Mouse (Mus musculus) retina, postnatal 7 days (tissue): ENCODE data around the gene Inpp4b.
A peak's percentile ranks its signal among the peaks of the same experiment; 100 is the strongest.

Experiments
- DNase-seq: peaks from one replicate; pipeline ENCODE4 v3.0.0-alpha.2; 2012; ENCODE audit warnings: low read depth, low spot score

Gene Inpp4b

DNA sequence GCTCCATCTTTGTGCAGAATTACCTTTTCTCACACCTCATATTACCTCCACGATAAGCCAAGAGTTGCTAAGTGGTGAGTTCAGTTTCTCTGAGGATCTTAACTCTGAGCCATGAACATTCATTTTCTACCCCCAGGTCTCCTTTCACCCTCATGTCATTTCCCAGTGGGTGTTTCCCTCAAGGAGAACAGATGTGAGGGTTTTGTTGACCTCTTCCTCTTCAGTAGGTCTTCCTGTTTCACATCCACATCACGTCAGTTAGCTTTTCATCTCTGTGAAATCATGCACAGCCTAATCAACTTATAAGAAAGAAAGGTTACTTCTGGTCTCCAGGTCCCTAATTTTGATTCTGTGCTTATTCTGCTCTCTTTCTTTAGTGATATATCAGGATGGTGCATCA lies 124.4 kb downstream of the Inpp4b start:
- no peak for DNase-seq

DNA sequence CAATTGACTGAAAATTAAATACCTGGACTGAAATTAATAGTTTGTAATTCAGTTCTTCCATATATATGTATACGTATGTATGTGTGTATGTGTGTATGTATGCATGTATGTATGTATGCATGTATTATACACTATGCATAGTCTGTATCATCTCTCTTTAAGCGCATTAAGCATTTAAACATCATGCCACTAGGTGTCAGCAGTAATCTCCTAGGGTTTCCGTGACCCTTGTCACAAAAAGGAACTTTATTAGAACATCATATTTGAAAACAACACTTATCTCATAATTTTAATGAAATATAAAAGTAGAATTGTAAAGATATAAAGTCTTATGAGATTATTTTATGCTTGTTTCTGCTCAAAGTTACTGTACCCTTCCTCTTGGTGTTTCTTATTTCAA lies 136.3 kb downstream of the Inpp4b start:
- DNase-seq = peak; percentile 35

DNA sequence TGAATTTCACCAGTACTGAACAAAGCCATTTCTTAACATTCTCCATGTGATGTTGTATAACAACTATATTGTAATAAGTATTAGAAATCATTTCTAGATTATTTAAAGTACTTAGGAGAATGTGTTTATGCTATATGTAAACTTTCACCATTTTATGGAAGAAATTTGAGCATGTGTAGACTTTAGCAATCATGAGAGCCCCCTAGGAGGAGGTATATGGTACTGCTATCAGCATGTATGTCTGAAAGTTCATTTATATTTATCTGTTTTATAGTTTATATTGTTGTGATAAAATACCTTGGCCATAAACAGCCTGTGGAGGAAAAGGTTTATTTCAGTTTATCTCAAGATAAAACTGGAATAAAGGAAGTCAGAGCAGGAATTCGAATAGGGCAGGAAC lies 141.5 kb downstream of the Inpp4b start:
- no peak for DNase-seq

DNA sequence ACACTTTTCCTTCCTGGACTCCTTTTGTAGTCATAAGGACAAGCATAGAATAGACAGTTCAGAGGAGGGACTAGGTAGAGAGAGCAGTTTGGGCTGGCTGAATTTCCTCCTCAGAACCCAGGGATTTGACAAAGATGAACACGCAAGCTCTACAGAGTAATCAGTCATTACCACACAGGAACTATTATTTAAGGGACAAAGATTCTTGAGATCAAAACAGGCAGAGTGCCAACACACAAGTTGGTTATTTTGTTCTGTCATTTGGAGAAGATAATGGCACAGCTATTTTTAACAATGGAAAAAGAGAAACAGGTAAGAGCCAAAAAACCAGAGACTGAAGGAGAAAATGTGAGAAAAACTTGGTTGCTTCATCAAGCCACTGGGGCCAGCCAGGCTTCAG lies 143.3 kb downstream of the Inpp4b start:
- DNase-seq = no peak

DNA sequence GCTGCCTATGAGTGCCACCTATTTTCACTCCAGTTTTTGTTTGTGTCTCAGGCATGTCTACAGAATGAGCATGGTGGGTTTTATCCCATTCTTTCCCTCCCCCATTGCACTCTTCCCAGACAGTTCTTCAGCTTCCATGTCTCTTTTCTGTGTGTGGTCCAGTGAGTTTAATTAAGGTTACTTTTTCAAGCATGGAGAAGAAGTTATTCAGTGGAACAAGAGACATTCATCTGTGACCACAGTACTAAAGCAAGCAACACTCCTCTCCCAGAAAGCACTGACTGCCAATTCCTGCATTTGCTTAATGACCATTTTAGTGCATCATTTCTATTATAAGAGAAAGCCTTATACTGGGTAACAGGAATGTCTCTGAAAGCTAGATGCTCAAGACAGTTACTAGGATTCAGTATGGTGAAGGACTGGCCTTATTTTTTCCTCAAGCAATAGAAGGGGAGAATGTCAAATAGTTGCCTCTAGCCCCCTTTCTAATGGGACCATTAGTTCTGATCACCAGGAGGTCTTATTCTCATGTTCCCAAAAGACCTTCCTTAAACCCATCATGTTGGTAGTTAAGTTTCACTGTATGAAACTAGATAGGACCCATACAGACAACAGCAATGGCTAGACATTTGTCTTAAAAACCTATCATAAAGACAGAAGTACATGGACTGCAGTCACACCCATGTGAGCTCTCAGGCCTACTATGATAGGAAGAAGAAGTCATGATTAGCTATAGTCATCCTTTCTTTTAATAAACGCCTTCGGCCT lies 147.7 kb downstream of the Inpp4b start:
- no peak for DNase-seq

DNA sequence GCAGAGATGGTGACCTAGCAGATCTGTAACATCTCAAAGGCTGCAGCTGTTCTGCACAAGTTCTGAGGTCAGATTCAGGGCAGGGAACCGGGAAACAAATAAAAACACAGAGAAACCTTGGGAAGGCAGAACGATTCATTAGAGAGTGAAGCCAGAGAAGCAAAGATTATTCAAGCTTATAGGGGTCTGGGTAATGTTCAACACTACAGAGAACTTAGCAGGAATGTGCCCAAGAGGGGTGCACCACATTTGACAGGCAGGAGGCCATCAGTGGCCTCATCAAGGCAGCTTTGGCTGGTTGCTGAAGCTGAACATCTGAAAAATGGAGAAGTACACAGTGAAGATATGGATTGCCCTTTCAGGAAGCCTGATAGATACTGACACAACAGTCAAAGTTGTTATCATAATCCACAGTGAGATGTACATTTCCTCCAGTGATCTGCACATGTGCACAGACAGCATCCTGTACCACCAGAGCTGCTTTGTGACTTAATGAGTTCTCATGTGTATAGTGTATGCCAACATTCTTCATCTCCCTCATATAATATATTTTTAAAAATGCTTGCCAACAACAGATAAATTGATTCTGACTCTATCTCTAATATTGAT lies 148.8 kb downstream of the Inpp4b start:
- DNase-seq = no peak

DNA sequence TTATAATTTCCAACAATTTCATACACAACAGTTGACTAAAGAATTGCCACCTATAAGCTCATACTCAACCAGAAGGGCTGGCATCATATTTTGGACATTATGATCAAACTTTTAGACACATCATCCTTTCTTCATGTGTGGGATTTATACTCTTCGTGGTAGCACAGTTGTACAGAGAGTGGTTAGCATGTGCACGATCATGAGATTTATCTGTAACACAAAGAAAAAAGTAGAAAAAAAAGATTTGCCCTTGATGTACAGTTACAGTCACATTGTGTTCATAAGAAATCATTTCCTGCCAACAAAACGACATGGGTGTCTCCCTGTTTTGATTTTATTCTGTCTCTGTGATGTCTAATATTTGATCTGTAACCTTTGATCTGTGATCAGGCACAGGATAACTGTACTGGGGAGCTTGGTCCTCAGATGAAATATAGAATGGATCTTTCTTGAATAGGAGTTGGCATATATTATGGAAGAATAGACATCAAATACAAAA lies 149.4 kb downstream of the Inpp4b start:
- DNase-seq = no peak

DNA sequence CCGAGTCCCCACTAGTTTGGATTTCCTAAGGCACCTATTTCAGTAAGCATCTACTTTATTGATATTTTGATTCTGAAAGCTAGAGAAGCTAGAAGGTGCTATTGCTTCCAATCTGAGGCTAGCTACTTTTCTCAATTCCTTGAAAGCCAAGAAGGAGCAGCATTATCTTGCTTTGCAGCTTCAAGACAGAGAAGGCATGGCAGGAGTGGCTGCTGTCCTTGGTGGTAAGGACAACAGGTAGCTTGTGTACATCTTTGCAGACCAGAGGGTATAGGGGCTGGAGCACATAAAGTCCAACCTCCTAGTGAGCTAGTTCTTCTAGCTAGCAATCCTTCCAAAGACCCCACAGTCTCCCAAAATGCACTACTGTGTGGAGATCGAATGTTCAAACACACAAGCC lies 152.5 kb downstream of the Inpp4b start:
- no peak for DNase-seq

DNA sequence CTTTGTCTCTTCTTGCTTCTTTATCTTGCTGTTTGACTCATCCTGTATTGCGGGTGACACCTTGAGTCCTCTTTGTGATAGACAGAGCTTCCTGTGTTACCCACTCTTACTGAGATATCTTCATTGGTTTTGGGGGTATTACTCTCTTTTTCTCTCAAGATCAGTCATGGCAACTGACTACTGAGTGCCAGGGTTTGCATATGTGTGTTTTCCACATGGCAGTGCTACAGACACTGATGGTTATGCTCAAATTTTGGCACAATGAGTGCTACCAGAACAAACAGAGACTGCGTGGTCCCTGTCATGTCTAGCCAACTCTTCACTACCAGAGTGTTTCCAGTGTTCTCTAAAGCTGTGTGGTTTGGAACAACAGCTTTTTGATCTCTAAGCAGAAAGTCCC lies 155.3 kb downstream of the Inpp4b start:
- no peak for DNase-seq

DNA sequence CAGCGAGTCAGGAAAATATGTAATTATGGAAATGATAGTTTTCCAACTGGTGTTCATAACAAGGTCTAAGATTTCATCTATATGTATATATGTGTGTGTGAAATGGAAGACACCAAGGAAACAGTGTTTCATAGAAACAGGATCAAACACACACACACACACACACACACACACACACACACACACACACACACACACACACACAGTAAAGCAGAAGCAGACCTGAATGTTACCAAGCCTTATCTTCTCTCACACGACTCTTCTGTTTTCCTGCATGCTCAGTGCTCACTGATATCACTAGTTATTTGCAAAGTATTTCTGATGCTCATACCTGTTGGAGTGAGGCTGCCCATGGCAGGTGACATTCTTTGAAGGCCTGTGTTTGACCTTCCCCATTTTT lies 159.9 kb downstream of the Inpp4b start:
- no peak for DNase-seq

DNA sequence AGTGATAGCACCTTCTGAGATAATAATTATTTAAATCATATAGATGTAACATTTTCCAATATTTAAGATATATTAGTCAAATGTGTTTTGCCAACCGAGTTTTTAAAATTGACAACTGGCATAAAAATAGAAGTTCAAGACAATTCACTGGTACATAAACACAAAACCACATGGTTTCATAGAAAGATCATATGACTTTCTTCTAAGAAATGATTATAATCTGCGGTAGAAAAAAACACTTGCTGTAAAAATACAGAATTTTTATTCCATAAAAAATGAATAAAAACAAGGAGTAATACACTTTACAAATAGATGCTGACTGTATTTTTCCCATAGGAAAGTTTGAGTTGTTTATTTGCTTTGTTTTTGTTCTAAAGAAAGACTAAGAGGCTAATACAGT lies 160.6 kb downstream of the Inpp4b start:
- DNase-seq = no peak

DNA sequence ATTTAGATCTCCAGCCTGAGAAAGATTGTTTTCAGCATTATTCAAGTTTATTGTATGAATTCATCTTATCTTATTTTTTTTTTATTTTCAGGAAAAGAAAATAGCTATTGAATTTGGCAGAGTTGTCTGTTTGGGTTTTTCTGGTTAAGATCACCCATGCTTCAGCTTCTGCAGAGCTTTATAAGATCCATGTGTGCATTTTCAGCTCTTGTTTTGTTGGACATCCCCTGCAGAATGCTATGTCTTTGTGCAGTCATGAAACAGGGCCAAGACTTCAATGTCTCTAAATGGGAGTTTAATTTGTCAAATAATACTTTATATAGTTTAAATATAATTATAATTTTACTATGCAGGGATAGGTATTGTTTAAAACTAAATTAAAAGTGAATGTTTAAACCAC lies 170.5 kb downstream of the Inpp4b start:
- DNase-seq = no peak

DNA sequence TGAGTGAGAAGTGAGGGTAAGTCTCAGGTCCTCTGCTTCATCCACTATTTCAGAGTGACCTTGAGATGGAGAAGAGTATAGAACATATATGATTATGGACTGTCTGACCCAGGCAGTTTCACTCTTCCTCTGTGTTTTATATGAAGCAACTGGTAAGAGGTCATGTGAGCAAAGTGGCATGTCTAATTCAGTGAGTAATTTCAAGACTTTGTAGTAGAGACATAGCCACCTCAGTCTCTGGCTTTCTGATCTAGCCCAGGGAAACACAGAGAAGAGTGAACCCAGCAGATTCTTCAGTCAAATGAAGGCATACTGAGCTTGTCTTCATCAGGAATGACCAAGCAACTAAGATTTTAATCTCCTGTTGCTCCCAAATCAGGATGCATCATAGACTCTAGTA lies 172.1 kb downstream of the Inpp4b start:
- no peak for DNase-seq

DNA sequence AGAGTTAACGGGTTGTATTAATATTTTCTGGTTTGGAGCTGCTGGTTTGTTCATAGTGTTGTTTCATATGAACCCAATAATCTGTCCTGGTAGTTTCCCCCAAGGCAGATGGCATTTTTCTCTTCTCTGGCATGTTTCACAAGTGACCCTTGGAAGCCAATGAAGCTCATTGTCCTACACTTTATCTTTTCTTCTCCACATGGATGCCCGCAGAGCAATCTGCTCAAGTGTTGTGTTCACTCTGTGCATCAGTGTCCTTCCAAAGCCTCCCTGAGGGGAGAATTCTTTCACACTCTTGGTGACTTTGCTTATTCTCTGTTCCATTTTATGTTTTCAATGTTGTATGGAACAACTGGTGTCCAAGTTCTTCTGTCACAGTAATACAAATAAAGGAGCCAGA lies 179.7 kb downstream of the Inpp4b start:
- no peak for DNase-seq

DNA sequence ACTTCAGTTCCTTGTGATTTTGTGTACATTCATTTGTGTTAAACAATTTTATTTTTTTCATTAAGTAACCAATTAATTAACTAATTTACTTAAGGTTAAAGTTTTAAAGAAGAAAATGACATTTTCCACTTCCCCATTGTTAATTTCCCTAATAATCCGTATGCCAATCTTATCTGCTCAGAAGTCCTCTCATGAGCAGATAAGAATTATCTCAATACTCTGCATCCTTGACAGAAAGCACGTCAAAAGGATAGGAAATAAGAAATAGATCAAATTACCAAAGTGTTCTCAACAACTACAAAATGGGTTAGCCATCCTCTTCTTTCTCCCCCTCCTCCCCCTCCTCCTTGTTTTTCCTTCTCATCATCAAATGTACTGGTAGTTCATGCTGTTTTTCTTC lies 182.2 kb downstream of the Inpp4b start:
- no peak for DNase-seq

DNA sequence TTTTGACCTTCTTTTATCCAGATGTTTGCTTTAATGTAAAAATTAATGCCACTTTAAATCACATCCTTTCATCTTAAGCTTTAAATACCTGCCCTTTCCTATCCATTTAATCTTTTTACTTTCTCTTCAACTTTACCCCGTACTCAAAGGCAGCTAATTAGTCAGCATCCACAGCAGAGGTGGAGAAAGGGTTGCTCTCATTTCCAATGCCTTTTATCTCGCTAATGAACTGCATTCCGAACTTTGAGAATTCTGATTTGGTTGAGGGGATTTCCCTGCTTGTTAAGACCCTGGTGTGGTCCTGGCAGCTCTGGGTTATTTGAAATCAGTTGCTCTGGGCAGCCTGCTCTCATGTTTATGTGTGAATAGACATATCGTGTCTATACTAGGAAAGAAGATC lies 185.3 kb downstream of the Inpp4b start:
- DNase-seq = no peak

DNA sequence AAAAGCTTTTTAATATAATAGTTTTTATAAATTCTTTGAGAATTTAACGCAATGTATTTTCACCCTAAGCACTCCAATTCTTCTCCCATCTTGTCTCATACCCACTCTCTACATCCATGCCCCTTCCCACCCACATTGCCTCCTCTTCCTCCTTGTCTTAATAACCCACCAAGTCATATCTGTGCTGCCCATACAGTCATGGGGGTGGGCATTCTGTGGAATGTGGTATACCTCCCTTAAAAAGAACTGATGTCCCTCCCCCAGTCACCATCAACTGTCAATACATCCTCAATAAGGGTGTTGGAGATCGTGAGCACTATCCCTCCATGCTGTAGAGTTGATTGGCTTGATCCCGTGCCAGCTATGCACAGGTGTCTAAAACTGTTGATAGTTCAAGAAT lies 196.0 kb downstream of the Inpp4b start:
- no peak for DNase-seq

DNA sequence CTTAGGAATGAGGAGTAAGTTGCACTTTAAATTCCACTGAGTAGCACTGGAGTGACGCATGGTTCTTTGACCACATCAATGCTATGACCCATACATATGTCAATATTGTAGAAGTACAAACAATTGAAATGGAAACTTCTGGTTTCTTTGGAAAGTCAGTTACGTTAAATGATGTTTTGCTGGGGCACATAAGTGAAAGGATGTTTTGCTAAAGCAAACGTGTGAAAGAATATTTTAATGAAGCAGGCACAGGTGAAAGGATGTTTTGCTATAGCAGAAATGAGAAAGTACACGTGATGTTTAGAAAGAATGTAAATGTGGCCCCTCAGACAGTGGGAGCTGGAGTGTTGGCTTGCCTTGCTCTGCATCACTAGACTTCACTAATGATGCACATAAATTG lies 216.2 kb downstream of the Inpp4b start:
- DNase-seq = no peak

DNA sequence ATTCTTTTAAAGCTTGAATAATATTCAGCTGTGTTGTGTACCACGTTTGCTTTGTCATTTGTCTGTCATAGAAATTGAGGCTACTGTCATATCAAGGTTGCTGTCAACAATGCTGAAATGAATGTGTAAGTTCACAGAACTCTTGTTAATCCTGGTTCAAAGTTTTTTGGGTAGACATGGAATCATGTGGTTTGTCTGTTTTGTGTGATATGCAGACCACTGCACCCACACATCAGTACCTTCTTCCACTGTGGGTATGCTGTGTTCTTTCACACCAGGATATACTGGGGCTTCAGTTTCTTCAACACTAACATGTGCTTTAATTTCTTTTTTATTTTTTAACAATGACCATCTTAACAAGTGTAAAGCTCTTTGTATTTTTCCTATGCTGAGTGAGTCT lies 220.0 kb downstream of the Inpp4b start:
- no peak for DNase-seq

DNA sequence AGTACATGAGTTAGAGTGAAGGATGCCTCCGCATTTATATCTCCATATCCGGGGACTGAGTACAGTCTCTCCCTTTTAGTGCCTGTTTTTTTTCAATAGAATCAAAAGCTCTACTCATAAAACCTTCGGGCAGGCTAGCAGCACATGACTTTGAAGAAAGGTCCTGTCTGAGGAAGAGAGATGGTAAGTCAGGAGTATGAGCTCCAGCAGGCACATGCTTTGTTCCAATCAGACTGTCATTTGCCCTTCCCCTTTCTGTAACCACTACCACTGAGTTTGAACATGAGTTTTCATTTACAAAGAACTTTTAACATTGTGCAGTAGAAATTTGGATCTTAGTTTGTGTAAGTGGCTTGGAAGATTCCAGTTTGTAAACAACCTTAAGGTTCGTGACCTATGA lies 223.1 kb downstream of the Inpp4b start:
- no peak for DNase-seq

DNA sequence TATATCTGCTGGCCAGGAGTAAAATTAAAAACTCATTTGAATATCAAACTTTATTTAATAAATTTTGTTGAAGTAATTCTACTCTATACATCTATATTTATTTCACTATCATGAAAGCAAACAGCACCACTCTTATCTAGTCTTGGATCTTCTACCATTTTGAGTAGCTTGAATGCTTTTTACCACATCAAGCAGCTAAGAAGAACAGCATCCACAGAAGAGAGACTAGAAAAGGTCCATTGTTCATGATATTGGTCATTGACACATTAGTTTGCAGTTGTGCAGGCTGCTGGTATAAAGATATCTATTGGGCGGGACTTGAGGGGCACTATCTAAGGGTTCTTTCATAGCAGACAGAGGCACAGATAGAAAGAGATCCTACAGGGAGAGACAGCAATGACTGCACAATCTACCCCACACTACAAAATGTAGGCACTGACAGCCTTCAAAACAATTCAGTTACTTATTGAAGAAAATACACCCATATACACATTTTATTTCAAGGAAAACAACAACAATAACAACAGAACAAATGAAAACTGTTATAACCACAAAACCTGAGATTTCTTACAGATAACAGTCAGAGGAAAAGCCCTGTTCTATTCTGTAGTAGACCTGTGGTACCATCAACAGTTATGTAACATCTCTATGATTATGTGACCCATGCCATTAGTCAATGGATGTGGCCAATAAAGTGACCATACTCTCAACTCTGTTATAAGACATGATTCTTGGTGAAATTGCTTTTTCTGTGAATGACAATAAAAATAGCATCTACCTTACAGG lies 230.2 kb downstream of the Inpp4b start:
- DNase-seq = no peak

DNA sequence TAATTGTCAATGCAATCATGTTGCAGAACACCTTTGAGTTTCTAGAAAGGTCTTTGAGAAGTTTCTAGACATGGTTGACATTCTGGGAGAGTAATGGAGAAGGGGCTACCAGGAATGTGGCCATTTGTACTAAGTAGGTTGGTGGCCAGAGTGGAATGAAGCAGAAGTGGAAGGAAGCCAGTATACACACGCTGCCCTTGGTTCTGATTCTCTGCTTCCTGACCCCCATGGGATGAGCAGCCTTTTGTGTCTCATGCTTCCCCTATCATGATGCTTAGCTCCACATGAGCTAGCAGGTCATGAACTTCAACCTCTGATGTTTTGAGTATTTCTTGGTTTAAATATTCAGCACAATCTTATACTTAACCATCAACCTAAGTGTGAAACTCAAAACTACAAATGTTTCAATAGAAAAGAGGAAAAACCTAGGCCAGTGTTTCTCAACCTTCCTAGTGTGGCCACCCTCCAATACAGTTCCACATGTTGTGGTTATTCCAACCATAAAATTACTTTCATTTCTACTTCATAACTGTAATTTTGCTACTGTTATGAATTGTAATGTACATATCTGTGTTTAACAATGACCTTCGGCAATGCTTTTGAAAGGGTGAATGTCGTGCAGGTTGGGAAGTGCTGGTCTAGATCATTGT lies 233.0 kb downstream of the Inpp4b start:
- DNase-seq = no peak
